Mouse (Mus musculus): ENCODE measurements around the gene Zeb2. TPM values are rescaled to one million over a fixed set of nuclear protein-coding genes. Genes with fewer than 3 reads are reported as not detected.
A peak's percentile ranks its signal among the peaks of the same experiment; 100 is the strongest.

Gene Zeb2
- polyA plus RNA-seq, 1 experiment from 2014 or later, result 49.0 TPM

DNA sequence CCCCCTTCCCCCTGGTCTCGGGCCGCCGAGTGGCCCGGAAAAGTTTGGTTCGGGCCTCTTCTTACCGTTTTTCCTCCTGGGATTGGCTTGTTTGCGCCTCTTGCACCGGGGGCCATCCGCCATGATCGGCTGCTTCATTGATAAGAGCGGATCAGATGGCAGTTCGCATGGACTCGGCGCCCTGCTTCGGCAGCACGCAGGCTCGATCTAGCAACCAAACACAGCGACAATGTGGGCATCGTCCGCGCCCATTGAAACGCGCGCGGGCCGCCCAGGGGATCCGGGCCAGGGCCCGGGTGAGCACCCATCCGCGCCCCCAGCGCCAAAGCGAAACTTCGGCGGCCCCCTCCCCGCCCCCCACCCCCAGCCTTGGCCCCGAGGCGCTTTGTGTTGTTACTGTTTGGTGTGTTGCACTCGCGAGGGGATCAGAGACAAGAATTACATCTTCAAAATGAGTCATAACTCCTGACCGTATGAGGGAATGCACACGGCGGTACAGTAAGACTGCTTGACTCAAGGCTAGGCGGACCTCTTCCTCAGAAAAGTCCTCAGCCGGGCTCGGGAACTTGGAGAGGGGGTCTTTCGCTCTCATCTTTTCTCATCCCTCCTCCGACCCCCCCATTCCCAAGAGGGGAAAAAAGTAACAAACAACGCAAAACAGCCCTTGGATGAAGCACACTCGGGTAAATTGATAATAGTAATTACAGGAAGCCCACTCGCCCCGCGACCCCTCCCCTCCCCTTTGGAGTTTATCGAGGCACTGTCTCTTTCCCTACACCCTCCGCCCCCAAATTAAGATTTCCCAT, 7.0 kb downstream of the Zeb2 start:
- Histone ChIP-seq H3K4me2 (ENCODE audit: low read depth, low read length) (peak overlapping the region; percentile 75), H3K4me3 (ENCODE audit: low read depth, low read length) (peak overlapping the region; percentile 71), H3K4me1 (ENCODE audit: control insufficient read depth, insufficient read depth, low read length) (peaks cover 15% of the 10 kb centered on the region), H3K9ac (ENCODE audit: low read depth, low read length) (peak overlapping the region; percentile 94), H3K9me3 (ENCODE audit: control insufficient read depth, low read length) (no peaks in the 10 kb centered on the region), H3K27me3 (replicated peaks; ENCODE audit: control insufficient read depth, insufficient read depth, low read length) (peaks cover 21% of the 10 kb centered on the region), H3K27ac (replicated peaks; ENCODE audit: low read depth, low read length) (peak overlapping the region; percentile 97), H3K36me3 (ENCODE audit: control insufficient read depth, insufficient read depth, low read length) (0 out of 2 replicates have a peak, but pooled peaks cover 14% of the 10 kb centered on the region)
- WGBS, result under 1% methylated on average over 48 of the region's 54 CpGs
- ATAC-seq (ENCODE audit: low read depth) (peak; percentile 27), DNase-seq (ENCODE audit: low spot score) (peak; percentile 82)

DNA sequence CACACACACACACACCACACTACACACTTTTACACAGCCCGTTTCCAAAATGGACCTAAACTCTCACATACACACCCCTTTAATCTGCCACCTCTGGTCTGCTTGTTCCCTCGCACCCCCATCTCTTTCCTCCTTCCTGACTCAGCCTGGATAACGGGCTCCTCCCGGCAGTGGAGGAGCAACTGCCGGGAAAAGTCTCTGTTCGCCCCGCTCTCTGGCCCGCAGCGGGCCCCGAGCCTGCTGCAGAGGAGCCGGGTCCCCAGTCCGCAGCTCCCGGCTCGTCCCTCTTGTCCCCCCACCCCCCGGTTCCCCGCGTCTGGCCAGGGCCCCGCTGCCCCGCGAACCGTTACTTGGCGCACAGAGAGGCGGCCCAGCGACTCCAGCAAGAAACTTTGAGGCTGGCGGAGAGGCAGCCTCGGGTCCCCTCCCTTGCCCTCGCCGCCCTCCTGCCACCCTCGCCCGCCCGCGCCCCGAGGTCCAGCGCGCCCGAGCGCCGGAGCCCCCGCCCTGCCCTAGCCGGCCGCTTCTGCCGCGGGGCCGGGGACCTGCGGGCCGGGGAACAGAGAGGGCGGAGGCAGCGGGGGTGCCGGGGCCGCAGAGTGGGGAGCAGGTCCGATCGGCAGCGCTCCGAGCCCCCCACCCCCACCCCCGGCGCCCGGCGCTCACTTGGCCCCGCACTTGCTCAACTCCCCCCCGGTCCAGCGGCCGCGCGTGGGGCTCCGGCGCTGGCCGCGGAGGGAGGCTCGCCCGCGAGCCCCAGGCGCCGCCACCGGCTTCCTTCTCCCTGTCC, 7.8 kb downstream of the Zeb2 start:
- peak overlapping the region; percentile 71 for H3K4me3 ChIP-seq (ENCODE audit: low read depth, low read length)
- WGBS, result 1% methylated on average over 29 of the region's 74 CpGs
- peak overlapping the region; percentile 75 for H3K4me2 ChIP-seq (ENCODE audit: low read depth, low read length)
- no peak for ATAC-seq (ENCODE audit: low read depth)
- peak; percentile 48 for DNase-seq (ENCODE audit: low spot score)
- H3K9me3 ChIP-seq (ENCODE audit: control insufficient read depth, low read length), result no peaks in the 10 kb centered on the region
- H3K36me3 ChIP-seq (ENCODE audit: control insufficient read depth, insufficient read depth, low read length), result 0 out of 2 replicates have a peak, but pooled peaks cover 15% of the 10 kb centered on the region
- H3K27ac ChIP-seq (replicated peaks; ENCODE audit: low read depth, low read length), result peak overlapping the region; percentile 97
- H3K27me3 ChIP-seq (replicated peaks; ENCODE audit: control insufficient read depth, insufficient read depth, low read length), result peaks cover 13% of the 10 kb centered on the region; the same call in 1 of the 2 replicates
- peaks cover 14% of the 10 kb centered on the region for H3K4me1 ChIP-seq (ENCODE audit: control insufficient read depth, insufficient read depth, low read length)
- H3K9ac ChIP-seq (ENCODE audit: low read depth, low read length), result peak overlapping the region; percentile 94

GRCm38 (mm10) chr2:45108521-45109091, 8.6 kb downstream of the Zeb2 start:
- peak; percentile 41 for ATAC-seq (ENCODE audit: low read depth)
- peak overlapping the region; percentile 97 for H3K27ac ChIP-seq (replicated peaks; ENCODE audit: low read depth, low read length)

DNA sequence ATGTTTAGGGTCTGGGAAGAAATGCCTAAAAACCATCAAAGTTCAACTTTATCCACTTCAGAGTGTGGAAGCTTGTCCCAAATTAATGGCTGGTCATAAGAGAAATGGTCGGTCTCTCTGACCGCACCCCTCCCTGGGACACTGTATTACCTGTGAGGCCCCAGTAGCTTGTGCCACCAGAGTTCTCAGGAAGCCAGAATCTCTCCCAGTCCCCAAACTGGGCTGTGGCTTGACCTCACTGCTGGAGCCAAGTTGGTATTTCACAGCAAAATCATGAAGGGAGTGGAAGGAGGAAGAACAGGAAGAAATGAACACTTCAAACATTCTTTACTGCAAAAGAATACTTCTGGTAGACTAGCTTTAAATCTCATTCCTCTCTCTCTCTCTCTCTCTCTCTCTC, 9.6 kb downstream of the Zeb2 start:
- peak overlapping the region; percentile 71 for H3K4me3 ChIP-seq (ENCODE audit: low read depth, low read length)

More at GRCm38 (mm10) chr2:45108521-45109091, 8.6 kb downstream of the Zeb2 start:
- Histone ChIP-seq H3K4me1 (ENCODE audit: control insufficient read depth, insufficient read depth, low read length) (peaks cover 14% of the 10 kb centered on the region), H3K9me3 (ENCODE audit: control insufficient read depth, low read length) (no peaks in the 10 kb centered on the region), H3K4me3 (ENCODE audit: low read depth, low read length) (peak overlapping the region; percentile 71), H3K4me2 (ENCODE audit: low read depth, low read length) (peak overlapping the region; percentile 75), H3K27me3 (replicated peaks; ENCODE audit: control insufficient read depth, insufficient read depth, low read length) (peaks cover 11% of the 10 kb centered on the region; the same call in 1 of the 2 replicates), H3K9ac (ENCODE audit: low read depth, low read length) (peak overlapping the region; percentile 94), H3K36me3 (ENCODE audit: control insufficient read depth, insufficient read depth, low read length) (0 out of 2 replicates have a peak, but pooled peaks cover 15% of the 10 kb centered on the region)
- WGBS, result under 1% methylated on average over 17 of the region's 25 CpGs
- peak; percentile 63 for DNase-seq (ENCODE audit: low spot score)

DNA sequence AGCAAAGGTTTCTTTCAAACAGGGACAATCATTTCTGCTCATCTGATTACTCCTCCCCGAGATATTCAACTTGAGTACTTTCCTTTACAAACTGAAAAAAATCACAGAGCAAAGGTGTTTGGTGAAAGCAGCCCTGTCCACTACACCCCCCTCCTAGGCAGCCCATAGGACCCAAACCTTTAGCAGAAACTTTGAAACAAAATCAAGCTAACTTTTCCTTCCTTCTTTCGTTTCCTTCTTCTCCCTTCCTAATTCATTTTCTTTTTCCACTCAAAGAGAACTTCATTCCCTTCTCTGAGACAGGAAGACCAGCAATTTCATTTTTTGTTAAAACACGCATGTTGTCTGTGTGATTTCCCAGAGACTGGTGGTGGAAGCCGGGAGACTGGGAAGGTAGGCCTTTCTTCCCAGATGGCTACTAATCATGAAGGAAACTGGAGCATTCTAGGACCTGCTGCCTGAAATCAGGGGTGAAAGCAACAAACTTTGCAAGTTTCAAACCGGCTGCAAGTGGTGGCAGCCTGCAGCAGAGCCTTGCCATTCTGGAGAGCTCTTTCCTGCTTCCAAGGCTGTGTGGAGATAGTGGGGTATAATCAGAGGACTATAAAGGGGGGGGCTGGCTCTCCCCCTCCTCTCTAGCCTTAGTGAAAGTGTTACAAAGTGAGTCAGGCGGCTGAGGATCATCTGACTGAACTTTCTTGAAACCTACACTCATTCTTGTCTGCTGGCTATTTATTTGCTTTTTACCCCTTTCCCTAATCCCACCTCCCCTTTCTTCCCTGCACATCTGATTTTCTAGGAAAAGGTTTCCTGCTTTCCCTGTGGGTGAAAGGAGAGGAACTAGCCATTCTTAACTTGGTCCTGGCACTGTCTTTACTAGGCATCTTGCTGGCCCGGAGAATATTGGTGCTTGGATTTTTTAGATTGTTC, 11.0 kb downstream of the Zeb2 start:
- Histone ChIP-seq H3K4me1 (ENCODE audit: control insufficient read depth, insufficient read depth, low read length) (peaks cover 27% of the 10 kb centered on the region), H3K9me3 (ENCODE audit: control insufficient read depth, low read length) (no peaks in the 10 kb centered on the region), H3K27ac (replicated peaks; ENCODE audit: low read depth, low read length) (peak overlapping the region; percentile 57), H3K9ac (ENCODE audit: low read depth, low read length) (peak overlapping the region; percentile 94), H3K27me3 (replicated peaks; ENCODE audit: control insufficient read depth, insufficient read depth, low read length) (peaks cover 11% of the 10 kb centered on the region; the same call in 1 of the 2 replicates), H3K4me3 (ENCODE audit: low read depth, low read length) (peak overlapping the region; percentile 71), H3K36me3 (ENCODE audit: control insufficient read depth, insufficient read depth, low read length) (0 out of 2 replicates have a peak, but pooled peaks cover 15% of the 10 kb centered on the region), H3K4me2 (ENCODE audit: low read depth, low read length) (peak overlapping the region; percentile 75)
- ATAC-seq (ENCODE audit: low read depth) (no peak), DNase-seq (ENCODE audit: low spot score) (no peak)
- 48% methylated on average over 7 of the region's 7 CpGs for WGBS

More for the DNA sequence above, 9.6 kb downstream of the Zeb2 start:
- ATAC-seq (ENCODE audit: low read depth) (no peak), DNase-seq (ENCODE audit: low spot score) (no peak)
- peak overlapping the region; percentile 97 for H3K27ac ChIP-seq (replicated peaks; ENCODE audit: low read depth, low read length)
- H3K36me3 ChIP-seq (ENCODE audit: control insufficient read depth, insufficient read depth, low read length), result 0 out of 2 replicates have a peak, but pooled peaks cover 15% of the 10 kb centered on the region
- H3K27me3 ChIP-seq (replicated peaks; ENCODE audit: control insufficient read depth, insufficient read depth, low read length), result peaks cover 11% of the 10 kb centered on the region; the same call in 1 of the 2 replicates
- peak overlapping the region; percentile 94 for H3K9ac ChIP-seq (ENCODE audit: low read depth, low read length)
- peak overlapping the region; percentile 75 for H3K4me2 ChIP-seq (ENCODE audit: low read depth, low read length)
- 43% methylated on average over 2 of the region's 2 CpGs for WGBS
- H3K9me3 ChIP-seq (ENCODE audit: control insufficient read depth, low read length), result no peaks in the 10 kb centered on the region
- peaks cover 20% of the 10 kb centered on the region for H3K4me1 ChIP-seq (ENCODE audit: control insufficient read depth, insufficient read depth, low read length)

DNA sequence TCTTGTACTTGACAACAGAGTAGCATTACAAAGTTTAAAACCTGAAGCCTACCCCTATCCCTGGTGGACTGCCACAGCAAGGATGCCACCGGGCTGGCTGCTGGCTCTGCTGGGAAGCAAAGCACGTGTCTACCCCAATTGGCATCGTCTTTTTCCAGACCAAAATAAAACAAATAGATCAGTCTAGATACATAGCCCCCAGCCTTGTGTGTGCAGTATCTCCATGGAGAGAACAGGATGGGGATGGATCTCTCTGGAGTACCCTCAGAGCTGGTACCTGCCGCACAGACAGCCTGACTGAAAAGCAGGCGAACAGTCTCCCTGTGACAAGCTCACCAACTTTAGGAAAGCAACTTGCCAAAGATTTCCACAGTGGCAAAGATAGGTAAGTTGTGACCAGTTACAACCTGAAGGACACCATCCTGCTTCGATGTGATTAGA, 11.9 kb downstream of the Zeb2 start:
- H3K4me3 ChIP-seq (ENCODE audit: low read depth, low read length), result peak overlapping the region; percentile 71
- ATAC-seq (ENCODE audit: low read depth) (no peak), DNase-seq (ENCODE audit: low spot score) (no peak)
- H3K27me3 ChIP-seq (replicated peaks; ENCODE audit: control insufficient read depth, insufficient read depth, low read length), result peaks cover 9% of the 10 kb centered on the region; the same call in 1 of the 2 replicates
- H3K4me1 ChIP-seq (ENCODE audit: control insufficient read depth, insufficient read depth, low read length), result peaks cover 31% of the 10 kb centered on the region
- peak overlapping the region; percentile 57 for H3K27ac ChIP-seq (replicated peaks; ENCODE audit: low read depth, low read length)
- H3K36me3 ChIP-seq (ENCODE audit: control insufficient read depth, insufficient read depth, low read length), result 0 out of 2 replicates have a peak, but pooled peaks cover 15% of the 10 kb centered on the region
- peak overlapping the region; percentile 75 for H3K4me2 ChIP-seq (ENCODE audit: low read depth, low read length)
- H3K9me3 ChIP-seq (ENCODE audit: control insufficient read depth, low read length), result no peaks in the 10 kb centered on the region
- WGBS, result 57% methylated on average over 6 of the region's 6 CpGs
- peak overlapping the region; percentile 94 for H3K9ac ChIP-seq (ENCODE audit: low read depth, low read length)

GRCm38 (mm10) chr2:45104511-45105055, 12.6 kb downstream of the Zeb2 start:
- Histone ChIP-seq H3K27ac (replicated peaks; ENCODE audit: low read depth, low read length) (no peak overlapping the region), H3K27me3 (replicated peaks; ENCODE audit: control insufficient read depth, insufficient read depth, low read length) (peaks cover 9% of the 10 kb centered on the region; the same call in 1 of the 2 replicates), H3K9me3 (ENCODE audit: control insufficient read depth, low read length) (no peaks in the 10 kb centered on the region), H3K4me3 (ENCODE audit: low read depth, low read length) (peak overlapping the region; percentile 71; the same call in 1 of the 2 replicates), H3K4me2 (ENCODE audit: low read depth, low read length) (peak overlapping the region; percentile 75), H3K4me1 (ENCODE audit: control insufficient read depth, insufficient read depth, low read length) (peaks cover 31% of the 10 kb centered on the region), H3K9ac (ENCODE audit: low read depth, low read length) (peak overlapping the region; percentile 94), H3K36me3 (ENCODE audit: control insufficient read depth, insufficient read depth, low read length) (0 out of 2 replicates have a peak, but pooled peaks cover 15% of the 10 kb centered on the region)
- DNase-seq (ENCODE audit: low spot score) (no peak), ATAC-seq (ENCODE audit: low read depth) (no peak)
- WGBS, result 36% methylated on average over 7 of the region's 7 CpGs
